Mouse (Mus musculus): Measurements from ENCODE around the gene Aurka. TPM values are rescaled to one million over a fixed set of nuclear protein-coding genes. Genes with fewer than 3 reads are reported as not detected.
A peak's percentile ranks its signal among the peaks of the same experiment; 100 is the strongest.

Aurka gene
- polyA plus RNA-seq, 1 experiment from 2014 or later, result 20.9 TPM

GRCm38 (mm10) chr2:172378332-172378731 is 8.0 kb upstream of the Aurka start:
- Histone ChIP-seq H3K4me1 (replicated peaks) (peaks cover 3% of the 10 kb centered on the region; the same call in 1 of the 2 replicates), H3K27ac (replicated peaks) (no peak overlapping the region), H3K27me3 (no peaks in the 10 kb centered on the region), H3K4me3 (no peak overlapping the region), H3K36me3 (peaks cover 98% of the 10 kb centered on the region), H3K9me3 (no peaks in the 10 kb centered on the region), H3K4me2 (no peak overlapping the region), H3K9ac (no peak overlapping the region)
- 81% methylated on average over 7 of the region's 7 CpGs for WGBS
- ATAC-seq (ENCODE audit: low read depth), result no peak

- H3K4me3 ChIP-seq, result no peak overlapping the region
- peaks cover 93% of the 10 kb centered on the region for H3K36me3 ChIP-seq
- peaks cover 8% of the 10 kb centered on the region for H3K4me1 ChIP-seq (replicated peaks)
- no peak for ATAC-seq (ENCODE audit: low read depth)
- H3K9ac ChIP-seq, result no peak overlapping the region
- H3K27ac ChIP-seq (replicated peaks), result no peak overlapping the region
- H3K4me2 ChIP-seq, result no peak overlapping the region
- H3K9me3 ChIP-seq, result no peaks in the 10 kb centered on the region
- WGBS, result 77% methylated on average over 5 of the region's 5 CpGs
- no peaks in the 10 kb centered on the region for H3K27me3 ChIP-seq
These were observed 6.7 kb upstream of the Aurka start for GRCm38 (mm10) chr2:172376999-172377515.

- Histone ChIP-seq H3K9ac (no peak overlapping the region), H3K27me3 (no peaks in the 10 kb centered on the region), H3K4me2 (no peak overlapping the region), H3K27ac (replicated peaks) (no peak overlapping the region), H3K9me3 (no peaks in the 10 kb centered on the region), H3K4me3 (no peak overlapping the region), H3K36me3 (peaks cover 88% of the 10 kb centered on the region), H3K4me1 (replicated peaks) (peaks cover 13% of the 10 kb centered on the region)
- WGBS, result 94% methylated on average over 4 of the region's 4 CpGs
- ATAC-seq (ENCODE audit: low read depth), result no peak
These were observed 6.2 kb upstream of the Aurka start for GRCm38 (mm10) chr2:172376551-172376950.

- peak overlapping the region; percentile 86 for H3K4me2 ChIP-seq
- H3K9me3 ChIP-seq, result no peaks in the 10 kb centered on the region
- WGBS, result under 1% methylated on average over 11 of the region's 11 CpGs
- peak overlapping the region; percentile 89 for H3K27ac ChIP-seq (replicated peaks)
- no peaks in the 10 kb centered on the region for H3K27me3 ChIP-seq
- peaks cover 38% of the 10 kb centered on the region for H3K4me1 ChIP-seq (replicated peaks)
- H3K4me3 ChIP-seq, result peak overlapping the region; percentile 96
- 0 out of 2 replicates have a peak, but pooled peaks have one; percentile 1 for ATAC-seq (ENCODE audit: low read depth)
- H3K9ac ChIP-seq, result peak overlapping the region; percentile 94
- peaks cover 46% of the 10 kb centered on the region for H3K36me3 ChIP-seq
These were observed 923 bp upstream of the Aurka start for GRCm38 (mm10) chr2:172371258-172371657.

- Histone ChIP-seq H3K27ac (replicated peaks) (no peak overlapping the region), H3K4me3 (no peak overlapping the region), H3K9ac (no peak overlapping the region), H3K4me2 (no peak overlapping the region), H3K4me1 (replicated peaks) (peaks cover 14% of the 10 kb centered on the region), H3K9me3 (no peaks in the 10 kb centered on the region), H3K27me3 (no peaks in the 10 kb centered on the region), H3K36me3 (peaks cover 43% of the 10 kb centered on the region)
- WGBS, result 90% methylated on average over 7 of the region's 7 CpGs
- ATAC-seq (ENCODE audit: low read depth), result no peak
These were observed 7.2 kb downstream of the Aurka start for GRCm38 (mm10) chr2:172363176-172363575.

- Histone ChIP-seq H3K4me3 (no peak overlapping the region), H3K27me3 (no peaks in the 10 kb centered on the region), H3K27ac (replicated peaks) (peak overlapping the region; percentile 54; the same call in 1 of the 2 replicates), H3K9me3 (no peaks in the 10 kb centered on the region), H3K4me1 (replicated peaks) (peaks cover 40% of the 10 kb centered on the region), H3K4me2 (no peak overlapping the region), H3K9ac (no peak overlapping the region), H3K36me3 (peaks cover 43% of the 10 kb centered on the region)
- 77% methylated on average over 5 of the region's 5 CpGs for WGBS
- no peak; the same call in 1 of the 2 replicates for ATAC-seq (ENCODE audit: low read depth)
These were observed 14.5 kb downstream of the Aurka start for GRCm38 (mm10) chr2:172355833-172356232.

GRCm38 (mm10) chr2:172354761-172355160 is 15.6 kb downstream of the Aurka start:
- whole genome bisulfite sequencing, result 49% methylated on average over 9 of the region's 9 CpGs
- Histone ChIP-seq H3K4me1 (replicated peaks) (peaks cover 40% of the 10 kb centered on the region), H3K27ac (replicated peaks) (peak overlapping the region; percentile 52; the same call in 1 of the 2 replicates), H3K4me2 (no peak overlapping the region), H3K9me3 (no peaks in the 10 kb centered on the region), H3K9ac (no peak overlapping the region; the same call in 1 of the 2 replicates), H3K36me3 (peaks cover 43% of the 10 kb centered on the region), H3K27me3 (no peaks in the 10 kb centered on the region), H3K4me3 (no peak overlapping the region)
- no peak; the same call in 1 of the 2 replicates for ATAC-seq (ENCODE audit: low read depth)

- no peak overlapping the region for H3K4me3 ChIP-seq
- H3K27ac ChIP-seq (replicated peaks), result peak overlapping the region; percentile 19; the same call in 1 of the 2 replicates
- H3K9ac ChIP-seq, result no peak overlapping the region
- ATAC-seq (ENCODE audit: low read depth), result no peak
- no peaks in the 10 kb centered on the region for H3K9me3 ChIP-seq
- WGBS, result 51% methylated on average over 9 of the region's 9 CpGs
- H3K27me3 ChIP-seq, result no peaks in the 10 kb centered on the region
- H3K4me1 ChIP-seq (replicated peaks), result peaks cover 53% of the 10 kb centered on the region
- H3K36me3 ChIP-seq, result peaks cover 30% of the 10 kb centered on the region
- H3K4me2 ChIP-seq, result no peak overlapping the region
These were observed 17.1 kb downstream of the Aurka start for GRCm38 (mm10) chr2:172353218-172353617.

- no peak overlapping the region for H3K27ac ChIP-seq (replicated peaks)
- H3K9ac ChIP-seq, result no peak overlapping the region
- ATAC-seq (ENCODE audit: low read depth), result no peak
- H3K4me3 ChIP-seq, result no peak overlapping the region
- 81% methylated on average over 8 of the region's 8 CpGs for WGBS
- no peaks in the 10 kb centered on the region for H3K27me3 ChIP-seq
- 0 out of 2 replicates have a peak, but pooled peaks cover 7% of the 10 kb centered on the region for H3K36me3 ChIP-seq
- no peak overlapping the region for H3K4me2 ChIP-seq
- peaks cover 69% of the 10 kb centered on the region for H3K4me1 ChIP-seq (replicated peaks)
- H3K9me3 ChIP-seq, result no peaks in the 10 kb centered on the region
These were observed 19.6 kb downstream of the Aurka start for GRCm38 (mm10) chr2:172350773-172351172.

GRCm38 (mm10) chr2:172349776-172350175 is 20.6 kb downstream of the Aurka start:
- Histone ChIP-seq H3K27me3 (no peaks in the 10 kb centered on the region), H3K27ac (replicated peaks) (no peak overlapping the region), H3K36me3 (0 out of 2 replicates have a peak, but pooled peaks cover 3% of the 10 kb centered on the region), H3K4me2 (no peak overlapping the region), H3K9me3 (no peaks in the 10 kb centered on the region), H3K9ac (no peak overlapping the region), H3K4me3 (no peak overlapping the region), H3K4me1 (replicated peaks) (peaks cover 65% of the 10 kb centered on the region)
- ATAC-seq (ENCODE audit: low read depth), result no peak
- WGBS, result 79% methylated on average over 14 of the region's 14 CpGs

GRCm38 (mm10) chr2:172348297-172348950 is 21.9 kb downstream of the Aurka start:
- WGBS, result 49% methylated on average over 3 of the region's 3 CpGs
- H3K9ac ChIP-seq, result 0 out of 2 replicates have a peak overlapping the region, but pooled peaks have one; percentile 19

GRCm38 (mm10) chr2:172346933-172347611 is 23.3 kb downstream of the Aurka start:
- H3K4me3 ChIP-seq, result peak overlapping the region; percentile 75

More at GRCm38 (mm10) chr2:172348297-172348950, 21.9 kb downstream of the Aurka start:
- Histone ChIP-seq H3K4me2 (peak overlapping the region; percentile 98), H3K36me3 (0 out of 2 replicates have a peak, but pooled peaks cover 3% of the 10 kb centered on the region), H3K4me3 (no peak overlapping the region), H3K4me1 (replicated peaks) (peaks cover 57% of the 10 kb centered on the region), H3K9me3 (no peaks in the 10 kb centered on the region), H3K27me3 (no peaks in the 10 kb centered on the region), H3K27ac (replicated peaks) (peak overlapping the region; percentile 57)
- ATAC-seq (ENCODE audit: low read depth), result no peak

More at GRCm38 (mm10) chr2:172346933-172347611, 23.3 kb downstream of the Aurka start:
- 0 out of 2 replicates have a peak overlapping the region, but pooled peaks have one; percentile 1 for H3K27ac ChIP-seq (replicated peaks)
- no peaks in the 10 kb centered on the region for H3K9me3 ChIP-seq
- 49% methylated on average over 8 of the region's 8 CpGs for WGBS
- H3K4me1 ChIP-seq (replicated peaks), result peaks cover 46% of the 10 kb centered on the region
- no peaks in the 10 kb centered on the region for H3K36me3 ChIP-seq
- H3K4me2 ChIP-seq, result peak overlapping the region; percentile 98
- ATAC-seq (ENCODE audit: low read depth), result no peak
- no peaks in the 10 kb centered on the region for H3K27me3 ChIP-seq
- H3K9ac ChIP-seq, result peak overlapping the region; percentile 80

All from neural tube, embryonic 13.5 days (tissue).